22 mouse cellular contexts compared by ENCODE assay signal in the genomic region with DNA sequence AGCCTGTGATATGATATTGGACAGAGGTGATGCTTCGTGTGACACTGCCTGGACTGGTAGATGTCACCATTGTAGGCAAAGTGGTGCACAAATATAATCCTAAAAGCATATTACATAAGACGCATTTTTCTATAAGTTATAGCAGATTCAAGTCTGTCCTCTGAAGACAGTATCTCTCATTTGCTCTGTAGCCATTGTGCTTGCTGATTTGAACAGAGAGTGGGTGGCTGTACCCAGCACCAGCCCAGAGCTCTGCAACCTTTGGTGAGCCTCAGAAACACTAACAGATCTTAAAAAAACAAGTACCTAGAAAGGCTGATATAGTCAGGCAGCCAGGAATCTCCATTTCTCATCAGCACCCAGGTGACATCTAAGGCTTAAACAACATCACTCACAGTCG.
"Had no signal": no experiment of that assay in that cellular context is flagged by ENCODE, and none has a peak within 500 bp of the region (broad histone marks: within the 10 kb centered on the region; RNA-seq: fewer than 3 reads in every experiment).

No protein-coding gene starts in this region.

- H3K27me3 ChIP-seq: kidney, embryonic 15.5 days; limb, embryonic 12.5 days; limb, embryonic 15.5 days; neural tube, embryonic 12.5 days had no signal

- H3K9ac ChIP-seq: kidney, embryonic 15.5 days; limb, embryonic 12.5 days; limb, embryonic 15.5 days; liver, embryonic 14.5 days; liver, postnatal 0 days; lung, embryonic 14.5 days; neural tube, embryonic 12.5 days had no signal

- H3K27ac ChIP-seq: kidney, embryonic 15.5 days; limb, embryonic 12.5 days; limb, embryonic 15.5 days; liver, embryonic 14.5 days; macrophage; neural tube, embryonic 12.5 days; stomach, postnatal 0 days had no signal

- ATAC-seq: liver, postnatal 0 days; lung, postnatal 0 days had no signal

- H3K9me3 ChIP-seq: kidney, embryonic 15.5 days; limb, embryonic 12.5 days; limb, embryonic 15.5 days; neural tube, embryonic 12.5 days had no signal

- H3K4me2 ChIP-seq: kidney, embryonic 15.5 days; limb, embryonic 12.5 days; limb, embryonic 15.5 days; liver, embryonic 11.5 days; lung, embryonic 14.5 days; neural tube, embryonic 12.5 days had no signal

- DNase-seq: kidney, adult 11 months; kidney, adult 8-10 months; kidney, postnatal 10 days; kidney, postnatal 36 days; liver, postnatal 0 days; lung, embryonic 14.5 days; midbrain, embryonic 14.5 days; right cerebral cortex, adult 18-20 months; right cerebral cortex, postnatal 14 days; right cerebral cortex, postnatal 4 days; thymus, adult 2 months; thymus, postnatal 14 days; thymus, postnatal 4 days had no signal

- H3K36me3 ChIP-seq: kidney, embryonic 15.5 days; limb, embryonic 12.5 days; limb, embryonic 15.5 days; neural tube, embryonic 12.5 days had no signal

- H3K4me1 ChIP-seq: kidney, embryonic 15.5 days; limb, embryonic 15.5 days had no signal

- H3K4me3 ChIP-seq: kidney, embryonic 15.5 days; limb, embryonic 12.5 days; limb, embryonic 15.5 days; neural tube, embryonic 12.5 days had no signal
